ENCODE assay signal across 9 mouse cellular contexts in the genomic region with DNA sequence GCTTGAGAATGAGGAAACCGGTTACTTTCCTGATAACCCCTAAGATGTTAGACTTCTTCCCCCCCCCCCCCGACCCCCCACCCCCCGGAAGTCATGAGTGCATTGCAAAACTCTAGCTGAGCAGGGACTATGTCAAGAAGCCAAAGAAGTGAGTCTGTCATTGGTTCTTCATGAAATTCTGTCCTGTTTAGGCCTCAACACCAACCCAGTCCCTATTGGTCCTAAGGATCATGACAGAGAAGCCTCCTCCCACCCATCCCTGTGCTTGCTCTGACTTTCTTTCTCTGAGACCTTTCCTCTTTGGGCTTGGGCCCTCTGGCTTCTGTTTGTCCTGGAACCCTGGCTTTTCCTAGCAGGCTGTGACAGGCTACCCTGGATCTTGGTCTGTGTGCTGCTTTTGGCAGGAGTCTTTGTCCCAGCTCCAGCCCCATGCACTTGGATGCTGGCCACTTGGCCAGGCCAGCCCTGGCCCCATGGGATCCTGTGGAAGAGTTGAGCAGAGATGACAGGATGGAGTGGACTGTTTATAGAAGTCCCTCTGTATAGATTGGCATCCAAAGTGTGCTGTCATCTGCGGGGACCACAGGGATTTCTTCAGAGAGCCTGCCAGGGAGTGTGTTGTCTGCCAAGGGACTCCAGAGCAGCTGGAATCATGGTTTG. TPM values are rescaled to one million over a fixed set of nuclear protein-coding genes. Genes with fewer than 3 reads are reported as not detected.
DNase-seq lines count a peak whose midpoint lies in the region; ATAC-seq and TF ChIP-seq lines count a peak whose summit lies in the region.
"Had no signal": no experiment of that assay in that cellular context is flagged by ENCODE, and none has a peak within 500 bp of the region (broad histone marks: within the 10 kb centered on the region; RNA-seq: fewer than 3 reads in every experiment).

No protein-coding gene starts in this region.

- no peaks in the 10 kb centered on the region for H3K36me3 ChIP-seq in embryonic facial prominence, embryonic 14.5 days (ENCODE audit: control insufficient read depth, insufficient read depth, low read length)
- H3K36me3 ChIP-seq in embryonic facial prominence, embryonic 10.5 days (replicated peaks): no peaks in the 10 kb centered on the region
- no peaks in the 10 kb centered on the region for H3K36me3 ChIP-seq in intestine, embryonic 16.5 days (ENCODE audit: control insufficient read depth, insufficient read depth, low read length)

- H3K4me2 ChIP-seq in embryonic facial prominence, embryonic 14.5 days (ENCODE audit: low read depth, low read length): no peak overlapping the region
- H3K4me2 ChIP-seq in intestine, embryonic 16.5 days (ENCODE audit: low read depth, low read length): no peak overlapping the region

- no peak overlapping the region for H3K9ac ChIP-seq in embryonic facial prominence, embryonic 14.5 days (ENCODE audit: low read depth, low read length)
- no peak overlapping the region for H3K9ac ChIP-seq in intestine, embryonic 16.5 days (ENCODE audit: low read depth, low read length)

- no peak for TF ChIP-seq CTCF in gastrocnemius, adult 2 months (IDR thresholded peaks at IDR 0.05)

- H3K4me3 ChIP-seq in embryonic facial prominence, embryonic 14.5 days (ENCODE audit: low read depth, low read length): no peak overlapping the region
- H3K4me3 ChIP-seq in embryonic facial prominence, embryonic 10.5 days: no peak overlapping the region
- H3K4me3 ChIP-seq in gastrocnemius, adult 2 months: no peak overlapping the region
- H3K4me3 ChIP-seq in intestine, embryonic 16.5 days (ENCODE audit: low read length): no peak overlapping the region
- H3K4me3 ChIP-seq: left cerebral cortex, adult 2 months had no signal

- H3K4me1 ChIP-seq in embryonic facial prominence, embryonic 14.5 days (ENCODE audit: control insufficient read depth, insufficient read depth, low read length): 0 out of 2 replicates have a peak, but pooled peaks cover 3% of the 10 kb centered on the region
- H3K4me1 ChIP-seq in embryonic facial prominence, embryonic 10.5 days: no peaks in the 10 kb centered on the region
- peaks cover 5% of the 10 kb centered on the region; the same call in 1 of the 2 replicates for H3K4me1 ChIP-seq in intestine, embryonic 16.5 days (ENCODE audit: control insufficient read depth, insufficient read depth, low read length)

- no peaks in the 10 kb centered on the region for H3K9me3 ChIP-seq in embryonic facial prominence, embryonic 14.5 days (ENCODE audit: control insufficient read depth, low read length)
- H3K9me3 ChIP-seq in embryonic facial prominence, embryonic 10.5 days: no peaks in the 10 kb centered on the region
- H3K9me3 ChIP-seq in intestine, embryonic 16.5 days (ENCODE audit: control insufficient read depth, low read length): no peaks in the 10 kb centered on the region

- H3K27me3 ChIP-seq in embryonic facial prominence, embryonic 14.5 days (replicated peaks; ENCODE audit: control insufficient read depth, insufficient read depth, low read length): no peaks in the 10 kb centered on the region
- H3K27me3 ChIP-seq in embryonic facial prominence, embryonic 10.5 days (replicated peaks; ENCODE audit: low read depth, poor library complexity, severe bottlenecking): no peaks in the 10 kb centered on the region
- no peaks in the 10 kb centered on the region for H3K27me3 ChIP-seq in intestine, embryonic 16.5 days (replicated peaks; ENCODE audit: control insufficient read depth, insufficient read depth, low read length)

- intact Hi-C loops in gastrocnemius, adult 2 months (cut with DNase I): no loop called here
- intact Hi-C loops in left cerebral cortex, postnatal 4 days (cut with DNase I): no loop called here

- no peak overlapping the region for H3K27ac ChIP-seq in embryonic facial prominence, embryonic 14.5 days (replicated peaks; ENCODE audit: low read depth, low read length)
- H3K27ac ChIP-seq in embryonic facial prominence, embryonic 10.5 days (replicated peaks): no peak overlapping the region
- peak overlapping the region; percentile 73 for H3K27ac ChIP-seq in gastrocnemius, adult 2 months
- H3K27ac ChIP-seq in intestine, embryonic 16.5 days (ENCODE audit: low read length): no peak overlapping the region
- H3K27ac ChIP-seq: left cerebral cortex, adult 2 months had no signal

- WGBS in embryonic facial prominence, embryonic 14.5 days: 61% methylated on average over 3 of the region's 4 CpGs
- WGBS in embryonic facial prominence, embryonic 10.5 days: 75% methylated on average over 4 of the region's 4 CpGs
- WGBS in intestine, embryonic 16.5 days: 60% methylated on average over 4 of the region's 4 CpGs

- ATAC-seq in embryonic facial prominence, embryonic 14.5 days (ENCODE audit: low read depth): peak; percentile 67; the same call in 1 of the 2 replicates
- peak; percentile 40; the same call in 1 of the 2 replicates for ATAC-seq in intestine, embryonic 16.5 days

- DNase-seq in embryonic facial prominence, embryonic 14.5 days (ENCODE audit: low spot score): peak; percentile 52
- no peak for DNase-seq in embryonic facial prominence, embryonic 10.5 days (ENCODE audit: low spot score)
- peak; percentile 92 for DNase-seq in brain, adult 2 months (ENCODE audit: low read depth, low spot score)
- peak; percentile 88 for DNase-seq in gastrocnemius, adult 2 months
- DNase-seq in left cerebral cortex, postnatal 4 days: peak; percentile 96
- peak; percentile 10 for DNase-seq in right cerebral cortex, postnatal 14 days
- no peak for DNase-seq in spleen, postnatal 36 days (ENCODE audit: low spot score in 2 of 2)

RNA-seq across cellular contexts. Expression of gene Acoxl, which starts 15.8 kb away (rescaled TPM):
- polyA plus RNA-seq in embryonic facial prominence, embryonic 14.5 days (2014; fragmentation: Nextera tagmentation; extraction: Ambion mirVana): 0.12 and 0.24 TPM in 2 replicates
- polyA plus RNA-seq in embryonic facial prominence, embryonic 10.5 days (2016; fragmentation: Nextera tagmentation; extraction: Ambion mirVana): 0.45 and 0.61 TPM in 2 replicates
- under 1 TPM in 1 of 2 experiments, not detected in 1; 0.20 TPM for total RNA-seq in gastrocnemius, adult 2 months (2021)
- polyA plus RNA-seq in intestine, embryonic 16.5 days (2015; fragmentation: Nextera tagmentation; extraction: Ambion mirVana): 0.10 and 0.17 TPM in 2 replicates
- total RNA-seq in left cerebral cortex, postnatal 4 days (2021): not detected
- total RNA-seq: left cerebral cortex, adult 2 months had no signal

RNA-seq across cellular contexts. Expression of gene Bub1, which starts 22.8 kb away (rescaled TPM):
- polyA plus RNA-seq in embryonic facial prominence, embryonic 14.5 days (2014; fragmentation: Nextera tagmentation; extraction: Ambion mirVana): 16.8 and 18.9 TPM in 2 replicates
- polyA plus RNA-seq in embryonic facial prominence, embryonic 10.5 days (2016; fragmentation: Nextera tagmentation; extraction: Ambion mirVana): 107 and 118 TPM in 2 replicates
- not detected for total RNA-seq in gastrocnemius, adult 2 months (2021)
- 30.8 and 36.8 TPM in 2 replicates for polyA plus RNA-seq in intestine, embryonic 16.5 days (2015; fragmentation: Nextera tagmentation; extraction: Ambion mirVana)
- 1 to 10 TPM; 3.9 to 5.5 TPM for total RNA-seq in left cerebral cortex, postnatal 4 days (2021)

Comparison
In these comparisons a context has a peak if more than half of its experiments do, and no peak if none do; other contexts are left out.
1. DNase-seq: peak in embryonic facial prominence, embryonic 14.5 days (single experiment), brain, adult 2 months (single experiment), gastrocnemius, adult 2 months (single experiment), left cerebral cortex, postnatal 4 days (single experiment) and right cerebral cortex, postnatal 14 days (single experiment); none in embryonic facial prominence, embryonic 10.5 days (single experiment) and spleen, postnatal 36 days (0 of 2).